Mouse (Mus musculus): ENCODE measurements around the gene Tlx2.

DNA sequence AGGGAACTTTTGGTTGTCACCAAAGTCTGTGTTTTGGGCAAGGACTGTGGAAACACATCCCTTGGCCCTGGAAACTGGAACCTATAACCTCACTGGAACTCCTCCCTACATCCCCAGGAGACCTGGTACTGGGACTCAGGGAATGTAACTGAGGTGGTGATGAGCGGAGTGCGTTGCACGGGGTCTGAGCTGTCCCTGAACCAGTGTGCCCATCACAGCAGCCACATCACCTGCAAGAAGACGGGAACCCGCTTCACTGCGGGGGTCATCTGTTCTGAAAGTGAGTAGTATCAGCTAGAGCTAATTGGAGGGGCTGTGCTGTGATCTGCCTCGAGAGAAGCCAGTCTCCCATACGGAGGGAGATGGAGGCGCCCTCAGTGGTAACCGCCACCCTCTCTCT is 20.7 kb downstream of the Tlx2 start:
- TF ChIP-seq CTCF (IDR thresholded peaks at IDR 0.05; ENCODE audit: control insufficient read depth, insufficient read depth, insufficient read length), result no peak
- TF ChIP-seq CEBPB (IDR thresholded peaks at IDR 0.05; ENCODE audit: low read depth), result no peak

All from C2C12 (cell line).